Mouse (Mus musculus): ENCODE results near the gene Slc6a18. TPM values are rescaled to one million over a fixed set of nuclear protein-coding genes. Genes with fewer than 3 reads are reported as not detected.

Gene Slc6a18
- polyA plus RNA-seq (2014; fragmentation: Nextera tagmentation; extraction: Ambion mirVana) = not detected in 2 replicates

DNA sequence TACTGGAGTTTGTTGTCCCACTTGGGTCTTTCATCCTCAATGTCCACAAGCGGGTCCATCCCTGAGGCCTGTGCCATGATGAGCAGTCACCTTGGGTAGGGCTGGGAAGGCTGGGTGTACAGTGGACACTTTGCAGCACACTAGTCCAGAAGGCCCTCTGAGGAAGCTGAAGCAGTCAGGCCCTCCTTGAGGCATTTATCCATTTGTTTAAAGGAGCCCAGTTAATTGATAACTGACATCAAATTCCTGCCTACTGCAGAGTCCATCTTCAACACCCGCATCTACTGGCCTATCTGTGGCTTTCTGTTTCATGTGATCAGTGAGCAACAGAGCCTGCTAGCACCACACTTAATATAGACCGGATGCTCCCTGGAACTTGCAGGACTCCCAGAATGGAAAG lies at the start of gene Slc6a18:
Gene Slc6a18 (minus strand): TSS at position 171 of the 400 bp plus-strand sequence.
- H3K4me2 ChIP-seq (replicated peaks) = no peak within 1 kb of the TSS
- WGBS = 84% methylated on average over 3 of the region's 3 CpGs
- H3K4me1 ChIP-seq (replicated peaks; ENCODE audit: control insufficient read depth, insufficient read depth, low read length) = no peaks in the 10 kb centered on the region
- H3K27ac ChIP-seq = no peak within 1 kb of the TSS
- H3K9ac ChIP-seq = no peak within 1 kb of the TSS
- no peaks in the 10 kb centered on the region for H3K9me3 ChIP-seq (ENCODE audit: control insufficient read depth, low read length)
- H3K36me3 ChIP-seq (replicated peaks; ENCODE audit: control insufficient read depth, insufficient read depth) = no peaks in the 10 kb centered on the region
- no peaks in the 10 kb centered on the region for H3K27me3 ChIP-seq (ENCODE audit: control insufficient read depth, insufficient read depth, low read length)
- H3K4me3 ChIP-seq (replicated peaks; ENCODE audit: low read length) = no peak within 1 kb of the TSS
- no peak for ATAC-seq (ENCODE audit: low FRiP score)
- no peak for DNase-seq (ENCODE audit: low spot score)

DNA sequence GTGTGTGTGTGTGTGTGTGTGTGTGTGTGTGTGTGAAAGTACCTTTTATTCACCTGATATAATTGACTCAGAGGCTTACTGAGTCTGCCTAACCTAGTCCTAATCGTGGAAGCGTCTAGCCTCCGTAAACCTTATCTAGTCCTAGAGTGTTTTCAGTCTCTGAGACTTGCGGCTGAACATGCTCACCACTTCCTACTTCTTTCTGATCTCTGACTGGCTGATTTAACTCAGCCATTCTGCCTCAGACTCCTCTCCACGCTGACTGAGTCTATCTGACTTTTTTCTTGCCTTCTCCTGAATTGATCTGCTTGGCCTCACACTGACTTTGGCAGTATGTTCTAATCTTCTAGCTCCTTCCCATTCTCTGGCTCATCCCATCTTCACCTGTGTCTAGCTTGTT lies 47.5 kb upstream of the Slc6a18 start:
- Histone ChIP-seq H3K4me3 (replicated peaks; ENCODE audit: low read length) (no peak overlapping the region), H3K27me3 (ENCODE audit: control insufficient read depth, insufficient read depth, low read length) (no peaks in the 10 kb centered on the region), H3K9ac (no peak overlapping the region), H3K9me3 (ENCODE audit: control insufficient read depth, low read length) (no peaks in the 10 kb centered on the region), H3K36me3 (replicated peaks; ENCODE audit: control insufficient read depth, insufficient read depth) (no peaks in the 10 kb centered on the region), H3K4me2 (replicated peaks) (no peak overlapping the region), H3K27ac (no peak overlapping the region), H3K4me1 (replicated peaks; ENCODE audit: control insufficient read depth, insufficient read depth, low read length) (no peaks in the 10 kb centered on the region)
- ATAC-seq (ENCODE audit: low FRiP score) = no peak
- DNase-seq (ENCODE audit: low spot score) = no peak
- 82% methylated on average over 5 of the region's 5 CpGs for WGBS

DNA sequence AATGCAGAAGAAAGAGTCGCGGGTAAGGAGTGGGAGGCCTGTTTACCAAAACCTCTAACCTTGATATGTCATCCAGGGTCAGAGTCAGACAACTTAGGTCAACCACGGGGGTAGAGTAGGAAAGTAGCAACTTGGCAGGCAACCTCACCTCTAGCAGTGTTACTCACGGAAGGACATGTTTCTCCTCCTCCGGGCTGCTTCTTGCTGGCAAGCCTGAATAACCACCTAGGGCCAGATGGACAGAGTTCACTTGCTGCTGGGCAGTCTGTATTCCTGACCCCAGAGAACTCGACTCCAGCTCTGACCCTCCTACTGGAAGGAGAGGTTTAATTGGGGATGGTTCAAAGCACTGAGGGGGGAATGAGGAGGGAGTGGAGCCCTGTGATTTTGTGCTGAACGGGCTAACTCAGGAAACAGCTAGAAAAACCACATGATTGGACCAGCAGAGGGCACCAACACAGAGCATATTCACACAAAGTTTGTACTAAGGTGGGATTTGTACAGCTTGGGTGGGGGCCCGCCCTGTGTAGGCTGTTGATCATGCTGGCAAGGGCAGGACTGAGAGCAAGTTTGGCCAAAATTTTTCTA lies 45.4 kb upstream of the Slc6a18 start:
- ATAC-seq (ENCODE audit: low FRiP score) (peak; percentile 21; the same call in 1 of the 2 replicates), DNase-seq (ENCODE audit: low spot score) (no peak)
- Histone ChIP-seq H3K9me3 (ENCODE audit: control insufficient read depth, low read length) (no peaks in the 10 kb centered on the region), H3K27ac (no peak overlapping the region), H3K27me3 (ENCODE audit: control insufficient read depth, insufficient read depth, low read length) (no peaks in the 10 kb centered on the region), H3K4me2 (replicated peaks) (no peak overlapping the region), H3K36me3 (replicated peaks; ENCODE audit: control insufficient read depth, insufficient read depth) (no peaks in the 10 kb centered on the region), H3K4me1 (replicated peaks; ENCODE audit: control insufficient read depth, insufficient read depth, low read length) (no peaks in the 10 kb centered on the region), H3K4me3 (replicated peaks; ENCODE audit: low read length) (no peak overlapping the region), H3K9ac (no peak overlapping the region)
- 40% methylated on average over 8 of the region's 8 CpGs for WGBS

GRCm38 (mm10) chr13:73720241-73720640 lies 42.4 kb upstream of the Slc6a18 start:
- WGBS = 91% methylated on average over 4 of the region's 4 CpGs
- Histone ChIP-seq H3K9ac (no peak overlapping the region), H3K4me1 (replicated peaks; ENCODE audit: control insufficient read depth, insufficient read depth, low read length) (no peaks in the 10 kb centered on the region), H3K4me2 (replicated peaks) (no peak overlapping the region), H3K36me3 (replicated peaks; ENCODE audit: control insufficient read depth, insufficient read depth) (no peaks in the 10 kb centered on the region), H3K27ac (no peak overlapping the region), H3K4me3 (replicated peaks; ENCODE audit: low read length) (no peak overlapping the region), H3K9me3 (ENCODE audit: control insufficient read depth, low read length) (no peaks in the 10 kb centered on the region), H3K27me3 (ENCODE audit: control insufficient read depth, insufficient read depth, low read length) (no peaks in the 10 kb centered on the region)
- DNase-seq (ENCODE audit: low spot score) = no peak
- ATAC-seq (ENCODE audit: low FRiP score) = no peak

DNA sequence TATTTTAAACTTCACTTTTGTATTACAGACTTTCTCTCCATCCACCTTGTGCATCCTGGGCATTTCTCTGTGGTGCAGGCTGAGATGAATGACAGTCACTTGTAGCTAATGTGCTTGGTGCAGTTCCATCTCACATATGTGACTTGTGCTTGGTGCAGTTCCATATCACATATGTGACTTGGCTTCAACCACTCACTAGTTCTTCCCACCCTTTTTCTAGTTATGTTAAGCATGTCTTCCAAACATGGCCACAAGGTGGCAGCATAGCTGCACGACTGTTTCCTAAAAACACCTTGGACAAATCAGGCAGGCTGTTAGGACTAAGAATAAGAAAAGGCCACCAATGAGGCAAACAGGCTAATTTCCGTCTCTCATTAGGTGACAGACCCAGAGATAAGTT lies 40.4 kb upstream of the Slc6a18 start:
- ATAC-seq (ENCODE audit: low FRiP score) (peak; percentile 72; the same call in 1 of the 2 replicates), DNase-seq (ENCODE audit: low spot score) (peak; percentile 98)
- Histone ChIP-seq H3K27me3 (ENCODE audit: control insufficient read depth, insufficient read depth, low read length) (no peaks in the 10 kb centered on the region), H3K36me3 (replicated peaks; ENCODE audit: control insufficient read depth, insufficient read depth) (no peaks in the 10 kb centered on the region), H3K4me1 (replicated peaks; ENCODE audit: control insufficient read depth, insufficient read depth, low read length) (no peaks in the 10 kb centered on the region), H3K4me3 (replicated peaks; ENCODE audit: low read length) (no peak overlapping the region), H3K9me3 (ENCODE audit: control insufficient read depth, low read length) (no peaks in the 10 kb centered on the region), H3K9ac (no peak overlapping the region), H3K27ac (no peak overlapping the region), H3K4me2 (replicated peaks) (no peak overlapping the region)
- 5% methylated on average over 2 of the region's 2 CpGs for WGBS

GRCm38 (mm10) chr13:73714020-73714419 lies 36.2 kb upstream of the Slc6a18 start:
- DNase-seq (ENCODE audit: low spot score) = no peak

DNA sequence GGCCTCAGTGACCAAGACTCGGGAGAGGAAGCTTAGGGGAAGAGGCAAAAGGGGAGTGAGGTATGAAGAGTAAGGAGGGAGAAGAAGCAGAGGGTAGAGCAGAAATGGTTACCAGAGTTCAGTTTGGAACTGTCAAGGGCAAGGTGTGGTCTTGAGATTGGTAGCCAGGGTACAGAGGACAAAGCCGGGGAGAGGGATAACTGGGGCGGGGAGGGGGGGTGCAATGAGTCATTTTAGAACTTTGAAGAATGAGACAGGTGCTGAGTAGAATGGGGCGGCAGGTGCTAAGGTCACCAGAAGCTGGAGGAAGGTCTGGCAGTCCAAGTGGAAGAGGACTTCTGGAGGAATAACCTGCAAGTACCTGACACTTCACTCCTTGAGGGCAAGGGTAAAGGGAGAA lies 35.4 kb upstream of the Slc6a18 start:
- 82% methylated on average over 4 of the region's 4 CpGs for WGBS
- Histone ChIP-seq H3K36me3 (replicated peaks; ENCODE audit: control insufficient read depth, insufficient read depth) (no peaks in the 10 kb centered on the region), H3K4me1 (replicated peaks; ENCODE audit: control insufficient read depth, insufficient read depth, low read length) (no peaks in the 10 kb centered on the region), H3K27ac (no peak overlapping the region), H3K9me3 (ENCODE audit: control insufficient read depth, low read length) (no peaks in the 10 kb centered on the region), H3K27me3 (ENCODE audit: control insufficient read depth, insufficient read depth, low read length) (no peaks in the 10 kb centered on the region), H3K4me2 (replicated peaks) (no peak overlapping the region), H3K9ac (no peak overlapping the region), H3K4me3 (replicated peaks; ENCODE audit: low read length) (no peak overlapping the region)
- ATAC-seq (ENCODE audit: low FRiP score) (no peak), DNase-seq (ENCODE audit: low spot score) (no peak)

More at GRCm38 (mm10) chr13:73714020-73714419, 36.2 kb upstream of the Slc6a18 start:
- Histone ChIP-seq H3K4me3 (replicated peaks; ENCODE audit: low read length) (no peak overlapping the region), H3K4me1 (replicated peaks; ENCODE audit: control insufficient read depth, insufficient read depth, low read length) (no peaks in the 10 kb centered on the region), H3K27me3 (ENCODE audit: control insufficient read depth, insufficient read depth, low read length) (no peaks in the 10 kb centered on the region), H3K9ac (no peak overlapping the region), H3K36me3 (replicated peaks; ENCODE audit: control insufficient read depth, insufficient read depth) (no peaks in the 10 kb centered on the region), H3K4me2 (replicated peaks) (no peak overlapping the region), H3K9me3 (ENCODE audit: control insufficient read depth, low read length) (no peaks in the 10 kb centered on the region), H3K27ac (no peak overlapping the region)
- 80% methylated on average over 2 of the region's 2 CpGs for WGBS
- no peak for ATAC-seq (ENCODE audit: low FRiP score)

GRCm38 (mm10) chr13:73712228-73712627 lies 34.4 kb upstream of the Slc6a18 start:
- no peak for ATAC-seq (ENCODE audit: low FRiP score)
- Histone ChIP-seq H3K36me3 (replicated peaks; ENCODE audit: control insufficient read depth, insufficient read depth) (no peaks in the 10 kb centered on the region), H3K27ac (no peak overlapping the region), H3K4me3 (replicated peaks; ENCODE audit: low read length) (no peak overlapping the region), H3K9me3 (ENCODE audit: control insufficient read depth, low read length) (no peaks in the 10 kb centered on the region), H3K27me3 (ENCODE audit: control insufficient read depth, insufficient read depth, low read length) (no peaks in the 10 kb centered on the region), H3K4me2 (replicated peaks) (no peak overlapping the region), H3K4me1 (replicated peaks; ENCODE audit: control insufficient read depth, insufficient read depth, low read length) (no peaks in the 10 kb centered on the region), H3K9ac (no peak overlapping the region)
- 78% methylated on average over 3 of the region's 3 CpGs for WGBS
- DNase-seq (ENCODE audit: low spot score) = no peak

DNA sequence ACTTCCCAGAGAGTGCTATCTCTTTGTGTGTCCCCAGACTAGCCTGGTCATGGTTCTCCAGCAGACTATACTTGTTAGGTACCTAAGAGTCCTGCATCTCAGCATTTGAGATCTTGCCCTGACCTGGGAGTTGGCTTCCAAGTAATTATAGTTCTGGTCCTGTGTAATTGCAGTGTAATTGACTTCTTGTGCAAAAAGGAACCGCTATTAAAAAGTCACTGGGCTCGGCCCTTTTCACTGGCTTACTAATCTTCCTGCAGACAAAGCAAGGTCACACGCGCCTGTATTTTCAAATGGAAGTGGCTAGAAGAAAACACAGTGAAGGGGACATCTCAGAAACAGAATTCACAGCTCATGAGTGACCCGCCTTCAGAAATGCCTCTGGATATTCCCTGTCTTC lies 34.0 kb upstream of the Slc6a18 start:
- Histone ChIP-seq H3K27ac (no peak overlapping the region), H3K4me1 (replicated peaks; ENCODE audit: control insufficient read depth, insufficient read depth, low read length) (no peaks in the 10 kb centered on the region), H3K36me3 (replicated peaks; ENCODE audit: control insufficient read depth, insufficient read depth) (no peaks in the 10 kb centered on the region), H3K4me2 (replicated peaks) (no peak overlapping the region), H3K9ac (no peak overlapping the region), H3K9me3 (ENCODE audit: control insufficient read depth, low read length) (no peaks in the 10 kb centered on the region), H3K4me3 (replicated peaks; ENCODE audit: low read length) (no peak overlapping the region), H3K27me3 (ENCODE audit: control insufficient read depth, insufficient read depth, low read length) (no peaks in the 10 kb centered on the region)
- 91% methylated on average over 5 of the region's 5 CpGs for whole genome bisulfite sequencing
- DNase-seq (ENCODE audit: low spot score) = no peak
- ATAC-seq (ENCODE audit: low FRiP score) = no peak

DNA sequence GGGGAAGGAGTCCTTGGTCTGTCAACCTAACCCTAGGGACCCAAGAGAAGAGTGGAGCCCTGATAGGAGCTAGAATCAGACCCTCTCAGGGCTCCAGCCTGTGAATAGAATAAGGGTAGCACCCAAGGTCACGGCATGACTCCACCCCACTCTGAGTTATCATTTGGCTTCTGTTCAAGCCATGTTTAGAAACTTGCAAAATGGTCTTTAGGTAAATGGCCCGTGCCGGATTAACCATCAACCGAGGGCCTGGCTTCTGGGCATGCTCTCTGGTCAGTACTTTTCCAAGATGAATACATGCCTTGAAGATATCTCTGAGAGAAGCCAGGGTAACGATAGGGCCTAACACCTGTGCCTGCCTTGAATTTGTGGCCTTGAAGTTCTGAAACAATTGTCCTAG lies 33.4 kb upstream of the Slc6a18 start:
- H3K9ac ChIP-seq = no peak overlapping the region
- no peak overlapping the region for H3K27ac ChIP-seq
- ATAC-seq (ENCODE audit: low FRiP score) = no peak
- H3K27me3 ChIP-seq (ENCODE audit: control insufficient read depth, insufficient read depth, low read length) = no peaks in the 10 kb centered on the region
- no peaks in the 10 kb centered on the region for H3K9me3 ChIP-seq (ENCODE audit: control insufficient read depth, low read length)
- no peak for DNase-seq (ENCODE audit: low spot score)
- WGBS = 96% methylated on average over 5 of the region's 5 CpGs
- no peaks in the 10 kb centered on the region for H3K36me3 ChIP-seq (replicated peaks; ENCODE audit: control insufficient read depth, insufficient read depth)
- no peaks in the 10 kb centered on the region for H3K4me1 ChIP-seq (replicated peaks; ENCODE audit: control insufficient read depth, insufficient read depth, low read length)
- H3K4me3 ChIP-seq (replicated peaks; ENCODE audit: low read length) = no peak overlapping the region
- H3K4me2 ChIP-seq (replicated peaks) = no peak overlapping the region
